Mouse (Mus musculus) gonadal fat pad, adult 2 months (tissue): ENCODE data around the gene Grin2d. TPM values are rescaled to one million over a fixed set of nuclear protein-coding genes. Genes with fewer than 3 reads are reported as not detected.

ENCODE experiments used
- DNase-seq: peaks from one replicate; pipeline ENCODE4 v3.0.0-alpha.2; 2012; ENCODE audit warnings: low read depth
- polyA plus RNA-seq: library from polyadenylated mRNA; depleted of rRNA; stranded (reverse); fragments of >200 nt; gene quantifications from 2 replicates; pipeline ENCODE4 v1.2.3, GENCODE M21; 2012; rRNA removed

Grin2d gene
- polyA plus RNA-seq, 1 experiment = 1.3 TPM

- no peak for DNase-seq
Measured at GRCm38 (mm10) chr7:45784524-45785372, 93.4 kb downstream of the Grin2d start, which contains the start of gene Sult2b1. TSS of gene Sult2b1 (minus strand) at chr7:45784669.

DNA sequence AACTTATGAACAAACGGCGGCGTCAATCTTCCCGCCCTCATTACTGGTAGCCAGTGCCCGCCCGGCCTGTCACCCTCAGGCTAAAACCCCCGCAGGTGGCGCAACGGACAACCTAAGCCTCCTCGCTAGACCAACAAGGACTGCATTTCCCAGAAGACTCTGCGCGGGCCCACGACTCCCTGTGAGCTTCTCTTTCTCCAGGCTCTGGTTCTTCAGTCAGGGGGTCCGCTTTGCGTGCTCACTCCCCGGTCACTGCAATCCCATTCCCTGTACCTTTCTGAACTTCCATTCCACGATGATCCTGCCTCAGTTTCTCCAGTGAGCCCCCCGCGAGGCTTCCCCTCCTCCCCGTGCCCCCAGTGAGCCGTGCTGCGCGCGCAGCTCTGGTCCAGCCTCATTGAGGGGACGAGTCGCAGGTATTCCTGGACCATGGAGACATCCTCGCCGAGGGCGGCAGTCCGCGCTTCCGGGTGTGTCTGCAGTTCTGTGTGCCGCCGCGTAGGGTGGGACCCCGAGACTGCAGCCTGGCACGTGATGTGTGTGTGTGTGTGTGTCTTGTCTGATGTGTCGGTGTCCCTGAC is 94.6 kb downstream of the Grin2d start, which contains the start of gene Lmtk3:
TSS of gene Lmtk3 (plus strand) at position 228 of the 581 bp plus-strand sequence.
- no peak for DNase-seq

- no peak for DNase-seq
Measured at GRCm38 (mm10) chr7:45782271-45782670, 95.9 kb downstream of the Grin2d start.

Other genes with a start within 250 kb of the Grin2d start
- gene Mamstr, start 238.4 kb downstream of the Grin2d start, polyA plus RNA-seq = 6.1 and 7.7 TPM in 2 replicates
- gene Fut2, start 212.0 kb downstream of the Grin2d start, polyA plus RNA-seq = 1.1 and 2.9 TPM in 2 replicates
- gene Ntn5, start 194.4 kb downstream of the Grin2d start, polyA plus RNA-seq = 0.85 and 2.7 TPM in 2 replicates
- 1.7 and 2.8 TPM in 2 replicates for gene Sec1, start 184.0 kb downstream of the Grin2d start, polyA plus RNA-seq
- gene Car11, start 178.5 kb downstream of the Grin2d start, polyA plus RNA-seq = 9.1 and 11.8 TPM in 2 replicates
- 31.0 and 50.0 TPM in 2 replicates for gene Dbp, start 173.3 kb downstream of the Grin2d start, polyA plus RNA-seq
- gene Rpl18, start 162.9 kb downstream of the Grin2d start, polyA plus RNA-seq = 1,223 and 1,429 TPM in 2 replicates
- gene Sphk2, start 160.4 kb downstream of the Grin2d start, polyA plus RNA-seq = 50.0 and 52.1 TPM in 2 replicates
- gene Fam83e, start 157.2 kb downstream of the Grin2d start, polyA plus RNA-seq = 2.6 and 2.7 TPM in 2 replicates
- gene Spaca4, start 152.6 kb downstream of the Grin2d start, polyA plus RNA-seq = 0.93 and 1.3 TPM in 2 replicates
- gene Lmtk3, start 94.6 kb downstream of the Grin2d start, polyA plus RNA-seq = 2.7 and 3.6 TPM in 2 replicates
- 22.6 and 37.0 TPM in 2 replicates for gene Sult2b1, start 93.7 kb downstream of the Grin2d start, polyA plus RNA-seq
- 51.1 and 56.9 TPM in 2 replicates for gene Cyth2, start 63.8 kb downstream of the Grin2d start, polyA plus RNA-seq
- 1.4 and 15.1 TPM in 2 replicates for gene Kcnj14, start 53.6 kb downstream of the Grin2d start, polyA plus RNA-seq
- gene Grwd1, start 47.4 kb downstream of the Grin2d start, polyA plus RNA-seq = 11.4 and 13.8 TPM in 2 replicates
- 336 and 353 TPM in 2 replicates for gene Kdelr1, start 5.6 kb downstream of the Grin2d start, polyA plus RNA-seq
- gene Syngr4, start 18.3 kb upstream of the Grin2d start, polyA plus RNA-seq = 1.7 and 3.1 TPM in 2 replicates
- 53.9 and 63.6 TPM in 2 replicates for gene Tmem143, start 18.6 kb upstream of the Grin2d start, polyA plus RNA-seq
- 91.6 and 139 TPM in 2 replicates for gene Emp3, start 43.0 kb upstream of the Grin2d start, polyA plus RNA-seq
- 4.6 and 6.9 TPM in 2 replicates for gene Ccdc114, start 45.7 kb upstream of the Grin2d start, polyA plus RNA-seq
- gene Abcc6, start 151.9 kb upstream of the Grin2d start, polyA plus RNA-seq = 0.14 and 0.38 TPM in 2 replicates
- 53.8 and 59.7 TPM in 2 replicates for gene Nomo1, start 155.3 kb upstream of the Grin2d start, polyA plus RNA-seq
- 16.5 and 18.0 TPM in 2 replicates for gene Kcnj11, start 222.4 kb upstream of the Grin2d start, polyA plus RNA-seq